Mouse (Mus musculus): ENCODE results near the gene BC030867. TPM values are rescaled to one million over a fixed set of nuclear protein-coding genes. Genes with fewer than 3 reads are reported as not detected.
"Not testable (repeated sequence)": the region's sequence is repeated elsewhere in the genome, so short reads cannot be mapped to it uniquely, and the experiment has no call there.

BC030867 gene
- polyA plus RNA-seq, 1 experiment from 2014 or later: 6.3 TPM

DNA sequence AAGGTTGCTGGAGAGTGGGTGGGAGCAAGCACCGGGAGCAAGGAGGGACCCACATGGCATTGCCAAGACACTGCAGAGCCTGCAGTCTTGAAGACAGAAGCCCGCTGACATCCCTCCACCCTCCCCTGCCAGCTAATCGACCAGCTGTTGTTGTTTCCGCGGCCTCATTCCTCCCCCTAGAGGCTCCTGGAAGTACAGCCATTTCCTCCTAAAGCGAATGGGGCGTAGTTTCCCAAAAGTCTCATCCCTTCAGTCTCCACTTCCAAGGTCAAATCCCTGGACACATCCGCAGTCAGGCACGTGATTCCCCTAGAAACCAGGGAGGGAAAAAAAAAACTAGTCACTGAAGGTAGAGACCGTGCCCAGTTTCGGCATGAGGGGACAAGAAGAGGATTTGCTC, 18.8 kb downstream of the BC030867 start:
- H3K4me2 ChIP-seq (ENCODE audit: low read length): no peak overlapping the region
- 0 out of 2 replicates have a peak, but pooled peaks cover 2% of the 10 kb centered on the region for H3K4me1 ChIP-seq (replicated peaks; ENCODE audit: insufficient read depth, low read length)
- DNase-seq (ENCODE audit: low spot score) (peak; percentile 93), ATAC-seq (replicated peaks; ENCODE audit: low FRiP score, low read depth) (peak; percentile 44; the same call in 1 of the 2 replicates)
- TF ChIP-seq CTCF (IDR thresholded peaks at IDR 0.05; ENCODE audit: low read depth): peak; percentile 85
- H3K4me3 ChIP-seq (replicated peaks; ENCODE audit: low read depth, low read length): no peak overlapping the region
- WGBS: 4% methylated on average over 11 of the region's 11 CpGs
- no peak overlapping the region for H3K27ac ChIP-seq
- no peaks in the 10 kb centered on the region for H3K27me3 ChIP-seq (ENCODE audit: insufficient read depth, low read length)
- H3K36me3 ChIP-seq (ENCODE audit: insufficient read depth, low read length): no peaks in the 10 kb centered on the region
- H3K9ac ChIP-seq (ENCODE audit: low read depth, low read length): no peak overlapping the region
- no peaks in the 10 kb centered on the region for H3K9me3 ChIP-seq (replicated peaks; ENCODE audit: low read length)

DNA sequence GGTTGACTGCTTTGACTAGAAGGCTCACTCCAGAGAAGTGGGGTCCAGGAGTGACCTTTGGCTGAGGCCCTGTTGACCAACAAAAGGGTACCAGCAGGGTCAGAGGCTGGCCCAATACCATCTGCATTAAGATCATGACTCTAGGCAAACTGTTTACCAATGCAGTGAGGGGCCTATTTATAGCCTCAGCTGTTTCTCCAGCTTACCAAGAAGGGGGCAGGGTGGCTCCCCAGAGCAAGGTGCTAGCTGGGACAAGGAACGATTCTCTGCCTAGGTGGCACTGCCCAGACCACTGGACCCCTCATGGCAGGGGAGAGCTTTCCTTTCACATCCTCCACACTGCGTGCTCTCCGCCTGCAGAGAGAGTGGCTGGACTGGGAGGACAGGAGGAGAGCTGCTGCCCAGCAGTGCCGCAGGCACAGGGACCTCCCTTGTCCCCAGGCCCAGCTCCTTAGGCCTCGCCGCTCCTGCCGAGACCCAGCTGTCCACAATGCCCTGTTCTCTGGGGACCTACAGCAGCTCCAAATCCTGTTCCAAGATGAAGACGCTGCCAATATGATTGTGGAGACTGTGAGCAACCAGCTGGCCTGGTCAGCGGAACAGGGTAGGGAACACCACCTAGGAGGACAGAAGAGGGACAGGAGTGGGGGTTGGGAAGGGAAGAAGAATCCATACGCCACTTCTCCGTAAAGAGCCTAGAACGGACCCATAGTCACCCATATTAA, 20.0 kb downstream of the BC030867 start, which contains the start of gene Asb16:
Asb16 (plus strand) TSS at position 224 of the 725 bp plus-strand sequence.
- H3K4me1 ChIP-seq (replicated peaks; ENCODE audit: insufficient read depth, low read length): 0 out of 2 replicates have a peak, but pooled peaks cover 2% of the 10 kb centered on the region
- H3K9me3 ChIP-seq (replicated peaks; ENCODE audit: low read length): no peaks in the 10 kb centered on the region
- H3K27ac ChIP-seq: no peak within 1 kb of the TSS
- ATAC-seq (replicated peaks; ENCODE audit: low FRiP score, low read depth): no peak
- no peak for DNase-seq (ENCODE audit: low spot score)
- no peak within 1 kb of the TSS for H3K9ac ChIP-seq (ENCODE audit: low read depth, low read length)
- WGBS: 89% methylated on average over 12 of the region's 12 CpGs
- no peak for TF ChIP-seq CTCF (IDR thresholded peaks at IDR 0.05; ENCODE audit: low read depth)
- H3K4me2 ChIP-seq (ENCODE audit: low read length): no peak within 1 kb of the TSS
- H3K36me3 ChIP-seq (ENCODE audit: insufficient read depth, low read length): no peaks in the 10 kb centered on the region
- no peaks in the 10 kb centered on the region for H3K27me3 ChIP-seq (ENCODE audit: insufficient read depth, low read length)
- H3K4me3 ChIP-seq (replicated peaks; ENCODE audit: low read depth, low read length): no peak within 1 kb of the TSS

DNA sequence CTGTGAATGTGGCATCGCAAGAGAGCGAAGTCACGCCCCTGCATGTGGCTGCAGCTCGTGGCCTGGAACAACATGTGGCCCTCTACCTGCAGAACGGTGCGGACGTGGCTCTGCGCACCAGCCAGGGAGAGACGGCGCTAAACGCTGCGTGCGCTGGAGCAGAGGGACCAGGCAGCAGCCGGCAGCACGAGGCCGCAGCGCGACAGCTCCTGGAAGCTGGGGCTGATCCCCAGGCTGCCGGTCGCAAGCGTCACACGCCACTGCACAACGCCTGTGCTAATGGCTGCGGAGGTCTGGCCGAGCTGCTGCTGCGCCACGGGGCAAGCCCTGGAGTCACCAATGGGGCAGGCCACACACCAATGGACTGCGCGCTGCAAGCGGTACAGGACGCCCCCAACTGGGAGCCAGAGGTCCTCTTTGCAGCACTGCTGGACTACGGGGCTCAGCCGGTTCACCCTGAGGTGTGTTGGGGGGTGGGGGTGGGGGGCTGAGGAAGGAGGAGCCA, 27.8 kb downstream of the BC030867 start:
- ATAC-seq (replicated peaks; ENCODE audit: low FRiP score, low read depth): peak; percentile 88
- H3K4me2 ChIP-seq (ENCODE audit: low read length): peak overlapping the region; percentile 66
- no peaks in the 10 kb centered on the region for H3K9me3 ChIP-seq (replicated peaks; ENCODE audit: low read length)
- H3K4me3 ChIP-seq (replicated peaks; ENCODE audit: low read depth, low read length): peak overlapping the region; percentile 24
- DNase-seq (ENCODE audit: low spot score): peak; percentile 73
- no peak overlapping the region for H3K27ac ChIP-seq
- TF ChIP-seq CTCF (IDR thresholded peaks at IDR 0.05; ENCODE audit: low read depth): 0 out of 2 replicates have a peak, but pooled peaks have one; percentile 8
- H3K27me3 ChIP-seq (ENCODE audit: insufficient read depth, low read length): 0 out of 2 replicates have a peak, but pooled peaks cover 4% of the 10 kb centered on the region
- no peaks in the 10 kb centered on the region for H3K36me3 ChIP-seq (ENCODE audit: insufficient read depth, low read length)
- peak overlapping the region; percentile 41; the same call in 1 of the 2 replicates for H3K9ac ChIP-seq (ENCODE audit: low read depth, low read length)
- peaks cover 10% of the 10 kb centered on the region; the same call in 1 of the 2 replicates for H3K4me1 ChIP-seq (replicated peaks; ENCODE audit: insufficient read depth, low read length)
- WGBS: under 1% methylated on average over 33 of the region's 33 CpGs

DNA sequence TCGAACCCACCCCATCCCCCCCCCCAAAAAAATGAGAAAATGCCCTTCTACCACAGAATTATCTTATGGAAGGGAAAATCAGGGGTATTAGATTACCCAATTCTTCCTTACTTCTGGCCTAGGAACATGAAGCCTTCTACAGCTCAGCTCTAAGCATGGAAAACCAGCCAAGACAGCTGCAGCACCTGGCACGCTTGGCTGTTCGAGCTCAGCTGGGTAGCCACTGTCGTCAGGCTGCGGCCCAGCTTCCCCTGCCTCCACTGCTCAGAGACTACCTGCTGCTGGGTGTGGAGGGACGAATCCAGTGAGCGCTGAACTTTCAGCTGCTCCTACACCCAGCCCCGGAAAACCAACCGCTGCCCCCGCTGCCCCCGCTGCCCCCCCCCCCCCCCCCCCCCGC, 29.1 kb downstream of the BC030867 start:
- H3K9ac ChIP-seq (ENCODE audit: low read depth, low read length): no peak overlapping the region
- H3K4me1 ChIP-seq (replicated peaks; ENCODE audit: insufficient read depth, low read length): peaks cover 10% of the 10 kb centered on the region; the same call in 1 of the 2 replicates
- TF ChIP-seq CTCF (IDR thresholded peaks at IDR 0.05; ENCODE audit: low read depth): no peak
- H3K36me3 ChIP-seq (ENCODE audit: insufficient read depth, low read length): no peaks in the 10 kb centered on the region
- H3K27ac ChIP-seq: no peak overlapping the region
- 76% methylated on average over 9 of the region's 12 CpGs for WGBS
- ATAC-seq (replicated peaks; ENCODE audit: low FRiP score, low read depth): no peak
- no peak overlapping the region for H3K4me3 ChIP-seq (replicated peaks; ENCODE audit: low read depth, low read length)
- H3K4me2 ChIP-seq (ENCODE audit: low read length): no peak overlapping the region
- no peak for DNase-seq (ENCODE audit: low spot score)
- H3K27me3 ChIP-seq (ENCODE audit: insufficient read depth, low read length): 0 out of 2 replicates have a peak, but pooled peaks cover 4% of the 10 kb centered on the region
- no peaks in the 10 kb centered on the region for H3K9me3 ChIP-seq (replicated peaks; ENCODE audit: low read length)

DNA sequence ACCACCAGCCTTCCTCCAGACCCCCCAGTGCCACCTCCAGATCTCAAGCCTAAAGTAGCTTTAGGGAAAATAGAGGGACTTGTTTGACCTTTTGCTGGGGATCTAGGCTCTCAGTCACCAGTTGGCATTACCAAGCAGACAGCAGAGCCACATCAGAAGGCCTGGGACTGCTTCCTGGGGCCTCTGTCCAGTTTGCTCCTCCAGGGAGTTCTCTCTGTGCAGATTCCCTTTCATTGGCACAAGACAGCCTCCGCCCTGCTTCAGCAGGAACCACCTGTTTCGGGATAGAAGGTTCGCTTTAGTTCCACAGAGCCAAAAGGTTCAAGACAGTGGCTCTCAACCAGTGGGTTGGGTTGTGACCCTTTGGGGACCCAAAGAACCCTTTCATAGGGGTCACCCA, 30.9 kb downstream of the BC030867 start:
- 88% methylated on average over 3 of the region's 3 CpGs for WGBS
- H3K4me2 ChIP-seq (ENCODE audit: low read length): no peak overlapping the region
- no peaks in the 10 kb centered on the region for H3K9me3 ChIP-seq (replicated peaks; ENCODE audit: low read length)
- no peak overlapping the region for H3K27ac ChIP-seq
- 0 out of 2 replicates have a peak, but pooled peaks cover 4% of the 10 kb centered on the region for H3K27me3 ChIP-seq (ENCODE audit: insufficient read depth, low read length)
- ATAC-seq (replicated peaks; ENCODE audit: low FRiP score, low read depth) (no peak), DNase-seq (ENCODE audit: low spot score) (no peak)
- H3K4me3 ChIP-seq (replicated peaks; ENCODE audit: low read depth, low read length): no peak overlapping the region
- no peaks in the 10 kb centered on the region for H3K36me3 ChIP-seq (ENCODE audit: insufficient read depth, low read length)
- no peak for TF ChIP-seq CTCF (IDR thresholded peaks at IDR 0.05; ENCODE audit: low read depth)
- H3K9ac ChIP-seq (ENCODE audit: low read depth, low read length): no peak overlapping the region
- peaks cover 10% of the 10 kb centered on the region; the same call in 1 of the 2 replicates for H3K4me1 ChIP-seq (replicated peaks; ENCODE audit: insufficient read depth, low read length)

DNA sequence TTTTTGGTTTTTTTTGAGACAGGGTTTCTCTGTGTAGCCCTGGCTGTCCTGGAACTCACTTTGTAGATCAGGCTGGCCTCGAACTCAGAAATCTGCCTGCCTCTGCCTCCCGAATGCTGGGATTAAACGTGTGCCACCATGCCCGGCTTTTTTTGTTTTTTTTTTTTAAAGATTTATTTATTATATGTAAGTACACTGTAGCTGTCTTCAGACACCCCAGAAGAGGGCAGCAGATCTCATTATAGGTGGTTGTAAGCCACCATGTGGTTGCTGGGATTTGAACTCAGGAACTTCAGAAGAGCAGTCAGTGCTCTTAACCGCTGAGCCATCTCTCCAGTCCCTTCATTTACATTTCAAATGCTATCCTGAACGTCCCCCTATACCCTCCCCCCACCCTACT, 31.6 kb downstream of the BC030867 start:
- ATAC-seq (replicated peaks; ENCODE audit: low FRiP score, low read depth); H3K27me3 ChIP-seq (ENCODE audit: insufficient read depth, low read length); H3K36me3 ChIP-seq (ENCODE audit: insufficient read depth, low read length); H3K27ac ChIP-seq; H3K4me2 ChIP-seq (ENCODE audit: low read length); H3K9ac ChIP-seq (ENCODE audit: low read depth, low read length); DNase-seq (ENCODE audit: low spot score); H3K9me3 ChIP-seq (replicated peaks; ENCODE audit: low read length); H3K4me1 ChIP-seq (replicated peaks; ENCODE audit: insufficient read depth, low read length); H3K4me3 ChIP-seq (replicated peaks; ENCODE audit: low read depth, low read length): not testable (repeated sequence)
- WGBS: 73% methylated on average over 6 of the region's 6 CpGs
